Mouse (Mus musculus) spleen, postnatal 0 days (tissue): ENCODE measurements around the gene Flnc. TPM values are rescaled to one million over a fixed set of nuclear protein-coding genes. Genes with fewer than 3 reads are reported as not detected.

Experiments used
- polyA plus RNA-seq: library from polyadenylated mRNA; unstranded; fragments of >200 nt; fragmentation: Nextera tagmentation; extraction: Ambion mirVana; gene quantifications from 2 replicates; pipeline ENCODE4 v1.2.1, GENCODE M21; 2015

Flnc gene
- polyA plus RNA-seq, result 1.1 and 1.5 TPM in 2 replicates

GRCm38 (mm10) chr6:29433038-29433803 lies at the start of gene Flnc:
Flnc (plus strand) TSS chr6:29433256.

GRCm38 (mm10) chr6:29388052-29388518 lies 45.0 kb upstream of the Flnc start, which contains the start of gene Opn1sw:
Opn1sw (minus strand) TSS chr6:29388468.

GRCm38 (mm10) chr6:29395910-29396713 lies 36.9 kb upstream of the Flnc start, which contains the start of gene Ccdc136:
Ccdc136 (plus strand) TSS chr6:29396309.

GRCm38 (mm10) chr6:29467583-29468354 lies 34.7 kb downstream of the Flnc start, which contains the start of gene Atp6v1f:
Atp6v1f (plus strand) TSS chr6:29467718.

GRCm38 (mm10) chr6:29471137-29471536 lies 38.1 kb downstream of the Flnc start, which contains the start of gene Atp6v1fnb:
Atp6v1fnb (plus strand) TSS chr6:29471437.

GRCm38 (mm10) chr6:29507447-29508309 lies 74.6 kb downstream of the Flnc start, which contains the start of gene Kcp:
Kcp (minus strand) TSS chr6:29507952.

Other genes starting within 250 kb of the Flnc start
- gene Impdh1, start 216.9 kb upstream of the Flnc start, polyA plus RNA-seq, result 15.9 and 20.6 TPM in 2 replicates
- 19.7 and 22.7 TPM in 2 replicates for gene Hilpda, start 160.8 kb upstream of the Flnc start, polyA plus RNA-seq
- 0.19 and 0.39 TPM in 2 replicates for gene Fam71f2, start 153.7 kb upstream of the Flnc start, polyA plus RNA-seq
- gene Fam71f1, start 114.1 kb upstream of the Flnc start, polyA plus RNA-seq, result not detected in 2 replicates
- gene Calu, start 85.2 kb upstream of the Flnc start, polyA plus RNA-seq, result 78.6 and 88.1 TPM in 2 replicates
- 0.29 and 0.31 TPM in 2 replicates for gene Opn1sw, start 44.8 kb upstream of the Flnc start, polyA plus RNA-seq
- 1.1 and 1.7 TPM in 2 replicates for gene Ccdc136, start 36.9 kb upstream of the Flnc start, polyA plus RNA-seq
- 181 and 203 TPM in 2 replicates for gene Atp6v1f, start 34.5 kb downstream of the Flnc start, polyA plus RNA-seq
- not detected in 2 replicates for gene Atp6v1fnb, start 38.2 kb downstream of the Flnc start, polyA plus RNA-seq
- 7.0 and 9.4 TPM in 2 replicates for gene Kcp, start 74.7 kb downstream of the Flnc start, polyA plus RNA-seq
- 15.0 and 22.0 TPM in 2 replicates for gene Irf5, start 93.4 kb downstream of the Flnc start, polyA plus RNA-seq
- gene Tnpo3, start 176.6 kb downstream of the Flnc start, polyA plus RNA-seq, result 36.2 and 40.6 TPM in 2 replicates